Mouse (Mus musculus) Patski (cell line): Measurements from ENCODE around the gene Kifc3. TPM values are rescaled to one million over a fixed set of nuclear protein-coding genes. Genes with fewer than 3 reads are reported as not detected.

Experiments used
- ATAC-seq: fragments of 100-300 bp; one replicate; pipeline ENCODE4 v1.8.0; 2021
- CTCF ChIA-PET: fragments of 350-600 bp; sonication (Branson Sonifier 250); formaldehyde crosslinking; loops from one replicate; lab custom pipeline; 2022; ENCODE audit warnings: inconsistent platforms; lab: Charles Lee
- POLR2A ChIA-PET: fragments of 350-600 bp; sonication (Branson Sonifier 250); formaldehyde crosslinking; loops from one replicate; lab custom pipeline; 2022; ENCODE audit warnings: antibody characterized with exemption, inconsistent platforms; lab: Charles Lee
- DNase-seq: peaks from one replicate; pipeline ENCODE4 v3.0.0-alpha.2; 2011; ENCODE audit warnings: low read depth, low spot score
- H3K27me3 ChIP-seq: fragments of 371-371 bp; one replicate; pipeline ENCODE4 v1.5.1; 2021
- CTCF ChIP-seq: fragments of 100-300 bp; IDR thresholded peaks from one replicate; pipeline ENCODE4 v1.5.1; 2021
- in situ Hi-C: fragments of 300-500 bp; cut with MboI; formaldehyde crosslinking; loops from 3 replicates; pipeline ENCODE4 v1.11.1; 2018; ENCODE audit warnings: low pct_unique_long_range_greater_than_20kb, mixed read lengths
- polyA plus RNA-seq: library from polyadenylated mRNA; unstranded; gene quantifications from one replicate; pipeline ENCODE4 v1.2.3, GENCODE M21; 2021

Gene Kifc3
- polyA plus RNA-seq, 1 experiment from 2014 or later: 158 TPM

GRCm38 (mm10) chr8:95139051-95139365 lies 63.6 kb downstream of the Kifc3 start:
- H3K27me3 ChIP-seq: no peaks in the 10 kb centered on the region
- in situ Hi-C loops: loop anchor here (10.0 kb wide), 1 partner anchor 66 kb away; the partner anchor contains the start of gene Kifc3
- TF ChIP-seq CTCF: no peak
- POLR2A ChIA-PET: interaction anchor here (0.7 to 1.0 kb wide), 2 partner anchors 24 to 61 kb away, joined by 3 read pairs; no protein-coding TSS in a partner anchor
- DNase-seq (no peak), ATAC-seq (no peak)
- CTCF ChIA-PET: interaction anchor here (1.7 kb wide), 1 partner anchor 45 kb away, joined by 3 read pairs; no protein-coding TSS in a partner anchor

- POLR2A ChIA-PET: interaction anchor here (0.7 to 1.0 kb wide), 2 partner anchors 24 to 61 kb away, joined by 3 read pairs; no protein-coding TSS in a partner anchor
- peak; percentile 10 for ATAC-seq
- in situ Hi-C loops: loop anchor here (10.0 kb wide), 1 partner anchor 66 kb away; the partner anchor contains the start of gene Kifc3
- no peak for TF ChIP-seq CTCF
- H3K27me3 ChIP-seq: no peaks in the 10 kb centered on the region
- no peak for DNase-seq
- CTCF ChIA-PET: interaction anchor here (0.8 to 1.7 kb wide), 3 partner anchors 31 to 65 kb away, joined by 3 to 7 read pairs (median 3); no protein-coding TSS in a partner anchor
These were observed 64.1 kb downstream of the Kifc3 start for GRCm38 (mm10) chr8:95138341-95139050.

- peak; percentile 82 for ATAC-seq
- no peaks in the 10 kb centered on the region for H3K27me3 ChIP-seq
- in situ Hi-C loops: loop anchor here (10.0 kb wide), 1 partner anchor 67 kb away; the partner anchor contains the start of gene Kifc3
- DNase-seq: no peak
- ChIA-PET CTCF (interaction anchor here (1.4 kb wide), 1 partner anchor 66 kb away, joined by 7 read pairs; no protein-coding TSS in a partner anchor), POLR2A (interaction anchor here (0.9 to 1.4 kb wide), 2 partner anchors 24 to 29 kb away, joined by 3 to 5 read pairs; no protein-coding TSS in a partner anchor)
- no peak for TF ChIP-seq CTCF
These were observed 64.9 kb downstream of the Kifc3 start for GRCm38 (mm10) chr8:95137641-95138098.

GRCm38 (mm10) chr8:95137201-95137600 lies 65.4 kb downstream of the Kifc3 start:
- DNase-seq (no peak), ATAC-seq (no peak)
- POLR2A ChIA-PET: interaction anchor here (0.5 to 1.4 kb wide), 4 partner anchors 23 to 196 kb away, joined by 3 to 5 read pairs (median 3); no protein-coding TSS in a partner anchor
- CTCF ChIA-PET: no interaction called here
- H3K27me3 ChIP-seq: no peaks in the 10 kb centered on the region
- in situ Hi-C loops: loop anchor here (10.0 kb wide), 1 partner anchor 68 kb away; the partner anchor contains the start of gene Kifc3
- no peak for TF ChIP-seq CTCF

- no peak for TF ChIP-seq CTCF
- DNase-seq (no peak), ATAC-seq (no peak)
- POLR2A ChIA-PET: interaction anchor here (1.2 to 1.4 kb wide), 2 partner anchors 30 to 54 kb away, joined by 3 read pairs; no protein-coding TSS in a partner anchor
- CTCF ChIA-PET: interaction anchor here (1.0 to 1.2 kb wide), 2 partner anchors 12 to 67 kb away, joined by 3 to 4 read pairs; no protein-coding TSS in a partner anchor
- in situ Hi-C loops: loop anchor here (10.0 kb wide), 1 partner anchor 69 kb away; the partner anchor contains the start of gene Kifc3
- no peaks in the 10 kb centered on the region for H3K27me3 ChIP-seq
These were observed 66.4 kb downstream of the Kifc3 start for GRCm38 (mm10) chr8:95136218-95136617.

- POLR2A ChIA-PET: no interaction called here
- DNase-seq (no peak), ATAC-seq (no peak)
- no peaks in the 10 kb centered on the region for H3K27me3 ChIP-seq
- TF ChIP-seq CTCF: no peak
- CTCF ChIA-PET: interaction anchor here (1.0 to 1.4 kb wide), 4 partner anchors 11 to 185 kb away, joined by 3 to 4 read pairs (median 4); no protein-coding TSS in a partner anchor
- in situ Hi-C loops: loop anchor here (10.0 kb wide), 1 partner anchor 70 kb away; the partner anchor contains the start of gene Kifc3
These were observed 67.4 kb downstream of the Kifc3 start for GRCm38 (mm10) chr8:95135242-95135641.

GRCm38 (mm10) chr8:95134186-95134585 lies 68.4 kb downstream of the Kifc3 start:
- ChIA-PET CTCF (interaction anchor here (1.1 to 1.4 kb wide), 2 partner anchors 109 to 184 kb away, joined by 3 to 4 read pairs; no protein-coding TSS in a partner anchor), POLR2A (no interaction called here)
- ATAC-seq: no peak
- DNase-seq: no peak
- no peak for TF ChIP-seq CTCF
- no peaks in the 10 kb centered on the region for H3K27me3 ChIP-seq
- in situ Hi-C loops: loop anchor here (10.0 kb wide), 1 partner anchor 71 kb away; the partner anchor contains the start of gene Kifc3

- no peak for ATAC-seq
- CTCF ChIA-PET: no interaction called here
- no peaks in the 10 kb centered on the region for H3K27me3 ChIP-seq
- in situ Hi-C loops: loop anchor here (10.0 kb wide), 1 partner anchor 73 kb away; the partner anchor contains the start of gene Kifc3
- no peak for DNase-seq
- POLR2A ChIA-PET: interaction anchor here (1.4 kb wide), 1 partner anchor 9 kb away, joined by 6 read pairs; no protein-coding TSS in a partner anchor
- no peak for TF ChIP-seq CTCF
These were observed 70.6 kb downstream of the Kifc3 start for GRCm38 (mm10) chr8:95131983-95132382.

- POLR2A ChIA-PET: interaction anchor here (1.4 kb wide), 1 partner anchor 10 kb away, joined by 6 read pairs; no protein-coding TSS in a partner anchor
- no peak for TF ChIP-seq CTCF
- ATAC-seq: no peak
- H3K27me3 ChIP-seq: no peaks in the 10 kb centered on the region
- CTCF ChIA-PET: no interaction called here
- in situ Hi-C loops: loop anchor here (10.0 kb wide), 1 partner anchor 74 kb away; the partner anchor contains the start of gene Kifc3
- no peak for DNase-seq
These were observed 71.6 kb downstream of the Kifc3 start for GRCm38 (mm10) chr8:95130966-95131537.
